Mouse (Mus musculus) brown adipose tissue, adult 24 weeks (tissue): ENCODE results near the gene Klhl2. TPM values are rescaled to one million over a fixed set of nuclear protein-coding genes. Genes with fewer than 3 reads are reported as not detected.

Experiments
- H3K27ac ChIP-seq: fragments of 200-500 bp; replicated peaks from 2 replicates; pipeline ENCODE4 v1.5.1; 2012; ENCODE audit warnings: low read depth, mild to moderate bottlenecking, low read length
- H3K4me1 ChIP-seq: fragments of 200-500 bp; 2 replicates; pipeline ENCODE4 v1.6.1; 2012; ENCODE audit warnings: low read length, mixed read lengths; ENCODE audit not compliant: control insufficient read depth, insufficient read depth, insufficient read length
- H3K4me3 ChIP-seq: fragments of 200-500 bp; 2 replicates; pipeline ENCODE4 v1.5.1; 2012; ENCODE audit warnings: low read depth, mild to moderate bottlenecking, low read length, moderate library complexity; ENCODE audit not compliant: insufficient read depth
- polyA plus RNA-seq: library from polyadenylated mRNA; stranded (reverse); fragments of >200 nt; gene quantifications from 2 replicates; pipeline ENCODE4 v1.2.4, GENCODE M21; 2012; ENCODE audit not compliant: missing spikeins, insufficient read depth, insufficient read length

Klhl2 gene
- polyA plus RNA-seq, 1 experiment: 21.9 TPM

GRCm38 (mm10) chr8:64841747-64842406 lies 7.9 kb downstream of the Klhl2 start:
- Histone ChIP-seq H3K4me3 (no peak overlapping the region), H3K4me1 (peaks cover 22% of the 10 kb centered on the region), H3K27ac (no peak overlapping the region)

GRCm38 (mm10) chr8:64839628-64840027 lies 10.2 kb downstream of the Klhl2 start:
- H3K4me1 ChIP-seq: peaks cover 21% of the 10 kb centered on the region; the same call in 1 of the 2 replicates
- no peak overlapping the region for H3K27ac ChIP-seq
- H3K4me3 ChIP-seq: no peak overlapping the region

- Histone ChIP-seq H3K4me1 (peaks cover 20% of the 10 kb centered on the region; the same call in 1 of the 2 replicates), H3K4me3 (no peak overlapping the region), H3K27ac (no peak overlapping the region)
Measured at GRCm38 (mm10) chr8:64835475-64836122, 14.2 kb downstream of the Klhl2 start.

- Histone ChIP-seq H3K4me1 (peaks cover 20% of the 10 kb centered on the region; the same call in 1 of the 2 replicates), H3K27ac (no peak overlapping the region), H3K4me3 (no peak overlapping the region)
Measured at GRCm38 (mm10) chr8:64834071-64834877, 15.5 kb downstream of the Klhl2 start.

GRCm38 (mm10) chr8:64832581-64833135 lies 17.2 kb downstream of the Klhl2 start:
- Histone ChIP-seq H3K27ac (no peak overlapping the region), H3K4me1 (peaks cover 22% of the 10 kb centered on the region; the same call in 1 of the 2 replicates), H3K4me3 (no peak overlapping the region)

- Histone ChIP-seq H3K4me3 (0 out of 2 replicates have a peak overlapping the region, but pooled peaks have one; percentile 8), H3K27ac (peak overlapping the region; percentile 43), H3K4me1 (peaks cover 15% of the 10 kb centered on the region; the same call in 1 of the 2 replicates)
Measured at GRCm38 (mm10) chr8:64831656-64832055, 18.2 kb downstream of the Klhl2 start.

GRCm38 (mm10) chr8:64829921-64830320 lies 19.9 kb downstream of the Klhl2 start:
- Histone ChIP-seq H3K4me3 (no peak overlapping the region), H3K4me1 (0 out of 2 replicates have a peak, but pooled peaks cover 9% of the 10 kb centered on the region), H3K27ac (no peak overlapping the region)

GRCm38 (mm10) chr8:64829391-64829790 lies 20.4 kb downstream of the Klhl2 start:
- Histone ChIP-seq H3K4me3 (no peak overlapping the region), H3K4me1 (0 out of 2 replicates have a peak, but pooled peaks cover 9% of the 10 kb centered on the region), H3K27ac (no peak overlapping the region)

GRCm38 (mm10) chr8:64828466-64828865 lies 21.4 kb downstream of the Klhl2 start:
- H3K4me1 ChIP-seq: 0 out of 2 replicates have a peak, but pooled peaks cover 9% of the 10 kb centered on the region
- H3K27ac ChIP-seq: peak overlapping the region; percentile 20; the same call in 1 of the 2 replicates

GRCm38 (mm10) chr8:64827356-64827755 lies 22.5 kb downstream of the Klhl2 start:
- H3K4me3 ChIP-seq: no peak overlapping the region
- 0 out of 2 replicates have a peak overlapping the region, but pooled peaks have one; percentile 23 for H3K27ac ChIP-seq
- 0 out of 2 replicates have a peak, but pooled peaks cover 9% of the 10 kb centered on the region for H3K4me1 ChIP-seq

More at GRCm38 (mm10) chr8:64828466-64828865, 21.4 kb downstream of the Klhl2 start:
- H3K4me3 ChIP-seq: no peak overlapping the region

GRCm38 (mm10) chr8:64826461-64826860 lies 23.4 kb downstream of the Klhl2 start:
- no peak overlapping the region for H3K4me3 ChIP-seq
- H3K4me1 ChIP-seq: 0 out of 2 replicates have a peak, but pooled peaks cover 6% of the 10 kb centered on the region
- peak overlapping the region; percentile 75 for H3K27ac ChIP-seq

- Histone ChIP-seq H3K27ac (no peak overlapping the region), H3K4me1 (0 out of 2 replicates have a peak, but pooled peaks cover 6% of the 10 kb centered on the region), H3K4me3 (no peak overlapping the region)
Measured at GRCm38 (mm10) chr8:64823905-64824304, 25.9 kb downstream of the Klhl2 start.

GRCm38 (mm10) chr8:64820940-64821339 lies 28.9 kb downstream of the Klhl2 start:
- no peaks in the 10 kb centered on the region for H3K4me1 ChIP-seq
- H3K27ac ChIP-seq: no peak overlapping the region
- H3K4me3 ChIP-seq: no peak overlapping the region

- Histone ChIP-seq H3K4me3 (no peak overlapping the region), H3K4me1 (no peaks in the 10 kb centered on the region), H3K27ac (no peak overlapping the region)
Measured at GRCm38 (mm10) chr8:64811790-64812189, 38.0 kb downstream of the Klhl2 start.
